Mouse (Mus musculus) thymus, adult 2 months (tissue): Measurements from ENCODE around the gene Utp11. TPM values are rescaled to one million over a fixed set of nuclear protein-coding genes. Genes with fewer than 3 reads are reported as not detected.
"Not testable (repeated sequence)": the region's sequence is repeated elsewhere in the genome, so short reads cannot be mapped to it uniquely, and the experiment has no call there.

Source experiments
- DNase-seq: peaks from one replicate; pipeline ENCODE4 v3.0.0; 2021
- H3K27ac ChIP-seq: fragments of 200-500 bp; 2 replicates; pipeline ENCODE4 v1.5.1; 2012; ENCODE audit warnings: low read length, control low read depth; ENCODE audit not compliant: control insufficient read depth, insufficient read depth
- H3K27me3 ChIP-seq: fragments of 200-500 bp; 2 replicates; pipeline ENCODE4 v1.6.1; 2012; ENCODE audit warnings: mild to moderate bottlenecking, low read length, moderate library complexity, mixed read lengths; ENCODE audit not compliant: control insufficient read depth, insufficient read depth
- H3K36me3 ChIP-seq: fragments of 200-500 bp; 2 replicates; pipeline ENCODE4 v1.6.1; 2012; ENCODE audit warnings: mild to moderate bottlenecking, low read length, moderate library complexity; ENCODE audit not compliant: control insufficient read depth, insufficient read depth
- H3K4me1 ChIP-seq: fragments of 200-500 bp; replicated peaks from 2 replicates; pipeline ENCODE4 v1.6.1; 2012; ENCODE audit warnings: low read length; ENCODE audit not compliant: control insufficient read depth, insufficient read depth
- H3K4me3 ChIP-seq: fragments of 200-500 bp; 2 replicates; pipeline ENCODE4 v1.5.1; 2012; ENCODE audit warnings: mild to moderate bottlenecking, low read length, control low read depth, moderate library complexity; ENCODE audit not compliant: control insufficient read depth, insufficient read depth
- CTCF ChIP-seq: fragments of 200-500 bp; IDR thresholded peaks from 2 replicates; pipeline ENCODE4 v1.5.1; 2012; ENCODE audit warnings: mild to moderate bottlenecking, control low read depth, low read length, moderate library complexity, borderline replicate concordance; ENCODE audit not compliant: control insufficient read depth, poor library complexity, insufficient read depth; ENCODE audit errors: extremely low read depth
- POLR2A ChIP-seq: fragments of 200-500 bp; IDR thresholded peaks from 2 replicates; pipeline ENCODE4 v1.6.1; 2012; ENCODE audit warnings: mild to moderate bottlenecking, low read length, control low read depth, moderate library complexity; ENCODE audit not compliant: control insufficient read depth, poor library complexity, insufficient read depth; ENCODE audit errors: extremely low read depth
- WGBS: fragments of 180-500 bp; shearing (Covaris S2); methylation state at CpG from one replicate; pipeline ENCODE4 v1.1.7; 2018; 5-methylcytosine and 5-hydroxymethylcytosine counted together
- polyA plus RNA-seq: library from polyadenylated mRNA; depleted of rRNA; stranded (reverse); fragments of >200 nt; gene quantifications from 2 replicates; pipeline ENCODE4 v1.2.3, GENCODE M21; 2012

Utp11 gene
- polyA plus RNA-seq, 1 experiment = 6.3 TPM

- TF ChIP-seq CTCF = 0 out of 2 replicates have a peak, but pooled peaks have one; percentile 9
- no peak for TF ChIP-seq POLR2A
- Histone ChIP-seq H3K4me3 (peak overlapping the region; percentile 8; the same call in 1 of the 2 replicates), H3K27ac (peak overlapping the region; percentile 10; the same call in 1 of the 2 replicates), H3K27me3 (no peaks in the 10 kb centered on the region), H3K4me1 (peaks cover 47% of the 10 kb centered on the region), H3K36me3 (no peaks in the 10 kb centered on the region)
- WGBS = 9% methylated on average over 18 of the region's 18 CpGs
- peak; percentile 18 for DNase-seq
These were observed 16.6 kb upstream of the Utp11 start for GRCm38 (mm10) chr4:124709961-124710446.

GRCm38 (mm10) chr4:124708518-124709477 is 15.4 kb upstream of the Utp11 start:
- H3K4me1 ChIP-seq = peaks cover 59% of the 10 kb centered on the region
- DNase-seq = peak; percentile 74

GRCm38 (mm10) chr4:124708200-124708517 is 14.8 kb upstream of the Utp11 start:
- Histone ChIP-seq H3K27ac (peak overlapping the region; percentile 91), H3K4me1 (peaks cover 65% of the 10 kb centered on the region)
- not testable (repeated sequence) for H3K27me3 ChIP-seq, DNase-seq, H3K4me3 ChIP-seq, H3K36me3 ChIP-seq
- 0% methylated on average over 1 of the region's 1 CpGs for WGBS

More at GRCm38 (mm10) chr4:124708518-124709477, 15.4 kb upstream of the Utp11 start:
- Histone ChIP-seq H3K27me3 (no peaks in the 10 kb centered on the region), H3K36me3 (no peaks in the 10 kb centered on the region), H3K27ac (peak overlapping the region; percentile 91), H3K4me3 (peak overlapping the region; percentile 47)
- TF ChIP-seq CTCF (no peak), POLR2A (no peak)
- under 1% methylated on average over 41 of the region's 41 CpGs for WGBS

- DNase-seq = peak; percentile 20
- H3K36me3 ChIP-seq, H3K27me3 ChIP-seq, H3K4me3 ChIP-seq: not testable (repeated sequence)
- 80% methylated on average over 25 of the region's 25 CpGs for WGBS
- H3K27ac ChIP-seq = peak overlapping the region; percentile 57
- 0 out of 2 replicates have a peak, but pooled peaks have one; percentile 19 for TF ChIP-seq POLR2A
- H3K4me1 ChIP-seq = peaks cover 65% of the 10 kb centered on the region
These were observed 14.2 kb upstream of the Utp11 start for GRCm38 (mm10) chr4:124707381-124708199.

- WGBS = 96% methylated on average over 23 of the region's 23 CpGs
- Histone ChIP-seq H3K4me1 (peaks cover 77% of the 10 kb centered on the region), H3K4me3 (no peak overlapping the region), H3K27me3 (no peaks in the 10 kb centered on the region), H3K27ac (no peak overlapping the region), H3K36me3 (no peaks in the 10 kb centered on the region)
- DNase-seq = no peak
- no peak for TF ChIP-seq POLR2A
These were observed 12.4 kb upstream of the Utp11 start for GRCm38 (mm10) chr4:124705661-124706269.

- Histone ChIP-seq H3K36me3 (no peaks in the 10 kb centered on the region), H3K4me3 (no peak overlapping the region), H3K27ac (peak overlapping the region; percentile 95), H3K27me3 (no peaks in the 10 kb centered on the region), H3K4me1 (peaks cover 74% of the 10 kb centered on the region)
- peak; percentile 25 for DNase-seq
- 11% methylated on average over 11 of the region's 11 CpGs for WGBS
- TF ChIP-seq POLR2A = no peak
- no peak for TF ChIP-seq CTCF
These were observed 11.5 kb upstream of the Utp11 start for GRCm38 (mm10) chr4:124704797-124705474.
